Mouse (Mus musculus) kidney, postnatal 4 days (tissue): ENCODE results near the gene Olfr568.

Experiments used
- DNase-seq, 2 experiments: peaks; one replicate each; pipeline ENCODE4 v3.0.0; 2021; ENCODE audit warnings: mixed read lengths in 2 of 2

Olfr568 gene

GRCm38 (mm10) chr7:102876822-102877221 is at the start of gene Olfr568:
TSS of gene Olfr568 (plus strand) at chr7:102877122.
- DNase-seq, result no peak

- DNase-seq, result no peak
These were observed 21.1 kb upstream of the Olfr568 start for GRCm38 (mm10) chr7:102855807-102856206.

GRCm38 (mm10) chr7:102858665-102859064 is 18.3 kb upstream of the Olfr568 start, which contains the start of gene Olfr566:
TSS of gene Olfr566 (minus strand) at chr7:102858765.
- DNase-seq, result no peak

GRCm38 (mm10) chr7:102890782-102891181 is 13.9 kb downstream of the Olfr568 start, which contains the start of gene Olfr569:
TSS of gene Olfr569 (minus strand) at chr7:102890882.
- no peak for DNase-seq

- no peak for DNase-seq
These were observed 38.3 kb downstream of the Olfr568 start for GRCm38 (mm10) chr7:102915261-102915660.

GRCm38 (mm10) chr7:102916405-102916804 is 39.5 kb downstream of the Olfr568 start:
- no peak for DNase-seq

- no peak for DNase-seq
These were observed 40.3 kb downstream of the Olfr568 start, which contains the start of gene Olfr571 for GRCm38 (mm10) chr7:102917032-102917875. TSS of gene Olfr571 (minus strand) at chr7:102917536.

- DNase-seq, result no peak
These were observed 42.7 kb downstream of the Olfr568 start for GRCm38 (mm10) chr7:102919632-102920031.

- no peak for DNase-seq
These were observed 47.2 kb downstream of the Olfr568 start, which contains the start of gene Olfr572 for GRCm38 (mm10) chr7:102924109-102924508. TSS of gene Olfr572 (plus strand) at chr7:102924409.

GRCm38 (mm10) chr7:102927105-102927504 is 50.2 kb downstream of the Olfr568 start:
- no peak for DNase-seq
